Mouse (Mus musculus) kidney, adult 2 months (tissue): ENCODE measurements around the gene Soat2.

Experiments
- CTCF ChIP-seq: fragments of 200-500 bp; conservative IDR thresholded peaks from 2 replicates; pipeline ENCODE4 v1.5.1; 2011; ENCODE audit warnings: low read depth, mild to moderate bottlenecking, control low read depth, low read length, moderate library complexity, mixed read lengths; ENCODE audit not compliant: insufficient read depth, insufficient read length
- POLR2A ChIP-seq: fragments of 200-500 bp; IDR thresholded peaks from one replicate; pipeline ENCODE4 v1.6.1; 2011; ENCODE audit warnings: low read depth, low read length, control low read depth

- no peak for TF ChIP-seq CTCF
- TF ChIP-seq POLR2A = no peak
These were observed 2.3 kb downstream of the Soat2 start for GRCm38 (mm10) chr15:102152646-102153045.
